Mouse (Mus musculus) retina, adult 2 months (tissue): ENCODE data around the gene Muc20.
A peak's percentile ranks its signal among the peaks of the same experiment; 100 is the strongest.

ENCODE experiments used
- DNase-seq: peaks from one replicate; pipeline ENCODE4 v3.0.0-alpha.2; 2012; ENCODE audit warnings: low read depth, low spot score

Muc20 gene

GRCm38 (mm10) chr16:32797426-32797689 lies at the start of gene Muc20:
TSS of gene Muc20 (minus strand) at chr16:32797435.
- DNase-seq = no peak

GRCm38 (mm10) chr16:32831501-32831900 lies 34.3 kb upstream of the Muc20 start:
- DNase-seq = no peak

- no peak for DNase-seq
These were observed 31.9 kb upstream of the Muc20 start for GRCm38 (mm10) chr16:32829104-32829503.

GRCm38 (mm10) chr16:32826521-32826920 lies 29.3 kb upstream of the Muc20 start:
- DNase-seq = no peak

GRCm38 (mm10) chr16:32825380-32825779 lies 28.1 kb upstream of the Muc20 start:
- DNase-seq = no peak

- no peak for DNase-seq
These were observed 26.8 kb upstream of the Muc20 start for GRCm38 (mm10) chr16:32824061-32824460.

- DNase-seq = no peak
These were observed 26.3 kb upstream of the Muc20 start for GRCm38 (mm10) chr16:32823487-32823886.

GRCm38 (mm10) chr16:32822881-32823280 lies 25.6 kb upstream of the Muc20 start:
- no peak for DNase-seq

GRCm38 (mm10) chr16:32822450-32822827 lies 25.2 kb upstream of the Muc20 start:
- DNase-seq = no peak

- no peak for DNase-seq
These were observed 24.7 kb upstream of the Muc20 start for GRCm38 (mm10) chr16:32821772-32822449.

- DNase-seq = no peak
These were observed 21.2 kb upstream of the Muc20 start for GRCm38 (mm10) chr16:32818441-32818840.

GRCm38 (mm10) chr16:32818036-32818435 lies 20.8 kb upstream of the Muc20 start:
- DNase-seq = no peak

- DNase-seq = no peak
These were observed 17.9 kb upstream of the Muc20 start for GRCm38 (mm10) chr16:32815160-32815605.

- DNase-seq = peak; percentile 11
These were observed 17.3 kb upstream of the Muc20 start for GRCm38 (mm10) chr16:32814539-32814938.

GRCm38 (mm10) chr16:32813771-32814170 lies 16.5 kb upstream of the Muc20 start:
- no peak for DNase-seq

GRCm38 (mm10) chr16:32813362-32813761 lies 16.1 kb upstream of the Muc20 start:
- DNase-seq = no peak

- DNase-seq = peak; percentile 58
These were observed 15.7 kb upstream of the Muc20 start for GRCm38 (mm10) chr16:32812888-32813361.

- DNase-seq = no peak
These were observed 13.1 kb upstream of the Muc20 start, which contains the start of gene Smbd1 for GRCm38 (mm10) chr16:32810321-32810720. TSS of gene Smbd1 (minus strand) at chr16:32810477.

GRCm38 (mm10) chr16:32807408-32808185 lies 10.4 kb upstream of the Muc20 start:
- no peak for DNase-seq

- no peak for DNase-seq
These were observed 7.9 kb upstream of the Muc20 start for GRCm38 (mm10) chr16:32805151-32805550.

- no peak for DNase-seq
These were observed 6.7 kb upstream of the Muc20 start for GRCm38 (mm10) chr16:32803901-32804300.

- no peak for DNase-seq
These were observed 6.1 kb upstream of the Muc20 start for GRCm38 (mm10) chr16:32803252-32803853.
